Mouse (Mus musculus) embryonic facial prominence, embryonic 13.5 days (tissue): ENCODE measurements around the gene Btg1. TPM values are rescaled to one million over a fixed set of nuclear protein-coding genes. Genes with fewer than 3 reads are reported as not detected.

Source experiments
- ATAC-seq: fragments of 200-750 bp; cut with Nextera tagmentation; 2 replicates; pipeline ENCODE4 v1.8.0; 2017; ENCODE audit warnings: low read depth; ENCODE audit not compliant: insufficient number of reproducible peaks, insufficient read depth, low FRiP score, low TSS enrichment
- H3K27ac ChIP-seq: fragments of 300-500 bp; sonication (generic); 2 replicates; pipeline ENCODE4 v1.5.1; 2015; ENCODE audit warnings: moderate library complexity, mild to moderate bottlenecking, inconsistent platforms
- H3K27me3 ChIP-seq: fragments of 300-500 bp; sonication (generic); 2 replicates; pipeline ENCODE4 v1.6.1; 2015; ENCODE audit warnings: mild to moderate bottlenecking, inconsistent platforms
- H3K36me3 ChIP-seq: fragments of 300-500 bp; sonication (generic); 2 replicates; pipeline ENCODE4 v1.6.1; 2015; ENCODE audit warnings: mild to moderate bottlenecking, inconsistent platforms
- H3K4me1 ChIP-seq: fragments of 300-500 bp; sonication (generic); 2 replicates; pipeline ENCODE4 v1.6.1; 2015; ENCODE audit warnings: inconsistent platforms
- H3K4me2 ChIP-seq: fragments of 300-500 bp; sonication (generic); 2 replicates; pipeline ENCODE4 v1.6.1; 2015; ENCODE audit warnings: moderate library complexity, mild to moderate bottlenecking, inconsistent platforms
- H3K4me3 ChIP-seq: fragments of 300-500 bp; sonication (generic); 2 replicates; pipeline ENCODE4 v1.5.1; 2015; ENCODE audit warnings: mild to moderate bottlenecking, inconsistent platforms
- H3K9ac ChIP-seq: fragments of 300-500 bp; sonication (generic); 2 replicates; pipeline ENCODE4 v1.6.1; 2015; ENCODE audit warnings: mild to moderate bottlenecking, inconsistent platforms
- H3K9me3 ChIP-seq: fragments of 300-500 bp; sonication (generic); 2 replicates; pipeline ENCODE4 v1.6.1; 2016; ENCODE audit warnings: inconsistent platforms
- WGBS: fragments of 180-500 bp; shearing (Covaris S2); methylation state at CpG from one replicate; pipeline ENCODE4 v1.1.7; 2015; ENCODE audit warnings: mixed read lengths; 5-methylcytosine and 5-hydroxymethylcytosine counted together
- polyA plus RNA-seq: library from polyadenylated mRNA; unstranded; fragments of >200 nt; fragmentation: Nextera tagmentation; extraction: Ambion mirVana; gene quantifications from 2 replicates; pipeline ENCODE4 v1.2.1, GENCODE M21; 2015

Btg1 gene
- polyA plus RNA-seq, 1 experiment from 2014 or later, result 83.5 TPM

GRCm38 (mm10) chr10:96635472-96635871, 18.7 kb downstream of the Btg1 start:
- Histone ChIP-seq H3K4me3 (no peak overlapping the region), H3K4me1 (peaks cover 21% of the 10 kb centered on the region), H3K27ac (no peak overlapping the region), H3K4me2 (no peak overlapping the region), H3K9me3 (no peaks in the 10 kb centered on the region), H3K9ac (no peak overlapping the region), H3K27me3 (no peaks in the 10 kb centered on the region), H3K36me3 (peaks cover 6% of the 10 kb centered on the region)
- WGBS, result 55% methylated on average over 4 of the region's 4 CpGs
- no peak for ATAC-seq

GRCm38 (mm10) chr10:96638477-96638876, 21.7 kb downstream of the Btg1 start:
- Histone ChIP-seq H3K4me3 (no peak overlapping the region), H3K9ac (no peak overlapping the region), H3K9me3 (no peaks in the 10 kb centered on the region), H3K27me3 (no peaks in the 10 kb centered on the region), H3K36me3 (peaks cover 4% of the 10 kb centered on the region), H3K4me2 (no peak overlapping the region), H3K27ac (no peak overlapping the region), H3K4me1 (no peaks in the 10 kb centered on the region)
- 94% methylated on average over 2 of the region's 2 CpGs for WGBS
- no peak for ATAC-seq

- no peak overlapping the region for H3K9ac ChIP-seq
- WGBS, result 68% methylated on average over 4 of the region's 4 CpGs
- no peak for ATAC-seq
- no peak overlapping the region for H3K4me2 ChIP-seq
- no peak overlapping the region for H3K27ac ChIP-seq
- no peak overlapping the region for H3K4me3 ChIP-seq
- no peaks in the 10 kb centered on the region for H3K27me3 ChIP-seq
- peaks cover 4% of the 10 kb centered on the region for H3K36me3 ChIP-seq
- peaks cover 10% of the 10 kb centered on the region for H3K4me1 ChIP-seq
- no peaks in the 10 kb centered on the region for H3K9me3 ChIP-seq
These were observed 25.2 kb downstream of the Btg1 start for GRCm38 (mm10) chr10:96642014-96642413.

GRCm38 (mm10) chr10:96642751-96643150, 25.9 kb downstream of the Btg1 start:
- no peak overlapping the region for H3K9ac ChIP-seq
- no peaks in the 10 kb centered on the region for H3K27me3 ChIP-seq
- no peaks in the 10 kb centered on the region for H3K9me3 ChIP-seq
- H3K4me2 ChIP-seq, result no peak overlapping the region
- peaks cover 4% of the 10 kb centered on the region for H3K36me3 ChIP-seq
- 79% methylated on average over 6 of the region's 6 CpGs for WGBS
- H3K27ac ChIP-seq, result no peak overlapping the region
- no peak overlapping the region for H3K4me3 ChIP-seq
- ATAC-seq, result no peak
- H3K4me1 ChIP-seq, result peaks cover 15% of the 10 kb centered on the region

GRCm38 (mm10) chr10:96645183-96645582, 28.4 kb downstream of the Btg1 start:
- Histone ChIP-seq H3K36me3 (no peaks in the 10 kb centered on the region; the same call in 1 of the 2 replicates), H3K9me3 (no peaks in the 10 kb centered on the region), H3K27ac (no peak overlapping the region), H3K4me1 (peaks cover 15% of the 10 kb centered on the region), H3K27me3 (no peaks in the 10 kb centered on the region), H3K4me3 (no peak overlapping the region), H3K9ac (no peak overlapping the region), H3K4me2 (no peak overlapping the region)
- WGBS, result 79% methylated on average over 1 of the region's 1 CpGs
- no peak for ATAC-seq

GRCm38 (mm10) chr10:96646024-96646866, 29.4 kb downstream of the Btg1 start:
- Histone ChIP-seq H3K27ac (peak overlapping the region; percentile 51; the same call in 1 of the 2 replicates), H3K9me3 (no peaks in the 10 kb centered on the region), H3K4me3 (no peak overlapping the region; the same call in 1 of the 2 replicates), H3K4me1 (peaks cover 15% of the 10 kb centered on the region), H3K4me2 (peak overlapping the region; percentile 44), H3K36me3 (no peaks in the 10 kb centered on the region), H3K27me3 (no peaks in the 10 kb centered on the region), H3K9ac (peak overlapping the region; percentile 49; the same call in 1 of the 2 replicates)
- peak; percentile 69; the same call in 1 of the 2 replicates for ATAC-seq
- 22% methylated on average over 13 of the region's 13 CpGs for WGBS

- H3K27me3 ChIP-seq, result no peaks in the 10 kb centered on the region
- H3K4me1 ChIP-seq, result peaks cover 15% of the 10 kb centered on the region
- peak overlapping the region; percentile 44 for H3K4me2 ChIP-seq
- H3K27ac ChIP-seq, result peak overlapping the region; percentile 51; the same call in 1 of the 2 replicates
- no peaks in the 10 kb centered on the region for H3K9me3 ChIP-seq
- H3K4me3 ChIP-seq, result no peak overlapping the region
- H3K36me3 ChIP-seq, result no peaks in the 10 kb centered on the region
- H3K9ac ChIP-seq, result 0 out of 2 replicates have a peak overlapping the region, but pooled peaks have one; percentile 49
- WGBS, result 47% methylated on average over 5 of the region's 5 CpGs
- no peak for ATAC-seq
These were observed 30.2 kb downstream of the Btg1 start for GRCm38 (mm10) chr10:96646867-96647462.

GRCm38 (mm10) chr10:96648161-96648561, 31.4 kb downstream of the Btg1 start:
- ATAC-seq, result no peak
- Histone ChIP-seq H3K27me3 (no peaks in the 10 kb centered on the region), H3K27ac (no peak overlapping the region), H3K4me1 (peaks cover 15% of the 10 kb centered on the region), H3K36me3 (no peaks in the 10 kb centered on the region), H3K4me3 (no peak overlapping the region), H3K9me3 (no peaks in the 10 kb centered on the region), H3K4me2 (no peak overlapping the region), H3K9ac (no peak overlapping the region)
- WGBS, result 45% methylated on average over 3 of the region's 3 CpGs

- 61% methylated on average over 3 of the region's 3 CpGs for WGBS
- Histone ChIP-seq H3K9ac (no peak overlapping the region), H3K4me2 (no peak overlapping the region), H3K36me3 (no peaks in the 10 kb centered on the region), H3K9me3 (no peaks in the 10 kb centered on the region), H3K27me3 (no peaks in the 10 kb centered on the region), H3K4me3 (no peak overlapping the region), H3K27ac (no peak overlapping the region), H3K4me1 (peaks cover 15% of the 10 kb centered on the region)
- ATAC-seq, result no peak
These were observed 32.7 kb downstream of the Btg1 start for GRCm38 (mm10) chr10:96649524-96649923.

GRCm38 (mm10) chr10:96652372-96652771, 35.6 kb downstream of the Btg1 start:
- Histone ChIP-seq H3K9me3 (no peaks in the 10 kb centered on the region), H3K36me3 (no peaks in the 10 kb centered on the region), H3K27ac (no peak overlapping the region), H3K9ac (no peak overlapping the region), H3K27me3 (no peaks in the 10 kb centered on the region), H3K4me3 (no peak overlapping the region), H3K4me2 (no peak overlapping the region), H3K4me1 (peaks cover 2% of the 10 kb centered on the region)
- WGBS, result 81% methylated on average over 2 of the region's 2 CpGs
- ATAC-seq, result no peak

- H3K36me3 ChIP-seq, result no peaks in the 10 kb centered on the region
- no peak overlapping the region for H3K4me3 ChIP-seq
- H3K27ac ChIP-seq, result no peak overlapping the region
- no peak overlapping the region for H3K9ac ChIP-seq
- H3K4me2 ChIP-seq, result no peak overlapping the region
- whole genome bisulfite sequencing, result 78% methylated on average over 5 of the region's 5 CpGs
- no peaks in the 10 kb centered on the region for H3K9me3 ChIP-seq
- no peaks in the 10 kb centered on the region for H3K27me3 ChIP-seq
- no peak for ATAC-seq
- no peaks in the 10 kb centered on the region for H3K4me1 ChIP-seq
These were observed 36.2 kb downstream of the Btg1 start for GRCm38 (mm10) chr10:96653030-96653429.

GRCm38 (mm10) chr10:96654079-96654478, 37.3 kb downstream of the Btg1 start:
- H3K9ac ChIP-seq, result no peak overlapping the region
- no peaks in the 10 kb centered on the region for H3K36me3 ChIP-seq
- no peak overlapping the region for H3K4me2 ChIP-seq
- no peaks in the 10 kb centered on the region; the same call in 1 of the 2 replicates for H3K4me1 ChIP-seq
- WGBS, result 84% methylated on average over 5 of the region's 5 CpGs
- no peak overlapping the region for H3K4me3 ChIP-seq
- H3K9me3 ChIP-seq, result no peaks in the 10 kb centered on the region
- no peak for ATAC-seq
- no peak overlapping the region for H3K27ac ChIP-seq
- H3K27me3 ChIP-seq, result no peaks in the 10 kb centered on the region
